Mouse (Mus musculus) limb, embryonic 11.5 days (tissue): ENCODE results near the gene Shisa3. TPM values are rescaled to one million over a fixed set of nuclear protein-coding genes. Genes with fewer than 3 reads are reported as not detected.
A peak's percentile ranks its signal among the peaks of the same experiment; 100 is the strongest.

Experiments used
- ATAC-seq: fragments of 200-750 bp; cut with Nextera tagmentation; 2 replicates; pipeline ENCODE4 v1.8.0; 2017; ENCODE audit warnings: low read depth; ENCODE audit not compliant: insufficient number of reproducible peaks, low FRiP score, low TSS enrichment
- DNase-seq: peaks from one replicate; pipeline ENCODE4 v3.0.0-alpha.2; 2015; ENCODE audit warnings: low spot score
- H3K27ac ChIP-seq: fragments of 300-500 bp; sonication (generic); replicated peaks from 2 replicates; pipeline ENCODE4 v1.5.1; 2014; ENCODE audit warnings: low read depth, mild to moderate bottlenecking, low read length
- H3K27me3 ChIP-seq: fragments of 300-500 bp; sonication (generic); 2 replicates; pipeline ENCODE4 v1.6.1; 2014; ENCODE audit warnings: mild to moderate bottlenecking, low read length, mixed read lengths; ENCODE audit not compliant: control insufficient read depth, insufficient read depth
- H3K36me3 ChIP-seq: fragments of 300-500 bp; sonication (generic); 2 replicates; pipeline ENCODE4 v1.6.1; 2014; ENCODE audit warnings: mild to moderate bottlenecking, low read length, moderate library complexity, mixed read lengths; ENCODE audit not compliant: control insufficient read depth, insufficient read depth
- H3K4me1 ChIP-seq: fragments of 300-500 bp; sonication (generic); 2 replicates; pipeline ENCODE4 v1.6.1; 2014; ENCODE audit warnings: low read length, mixed read lengths; ENCODE audit not compliant: control insufficient read depth, insufficient read depth
- H3K4me2 ChIP-seq: fragments of 300-500 bp; sonication (generic); 2 replicates; pipeline ENCODE4 v1.6.1; 2014; ENCODE audit warnings: low read depth, mild to moderate bottlenecking, moderate library complexity; ENCODE audit not compliant: severe bottlenecking
- H3K4me3 ChIP-seq: fragments of 300-500 bp; sonication (generic); 2 replicates; pipeline ENCODE4 v1.5.1; 2014; ENCODE audit warnings: low read depth, low read length
- H3K9ac ChIP-seq: fragments of 300-500 bp; sonication (generic); 2 replicates; pipeline ENCODE4 v1.6.1; 2014; ENCODE audit warnings: mild to moderate bottlenecking, low read length
- H3K9me3 ChIP-seq: fragments of 300-500 bp; sonication (generic); 2 replicates; pipeline ENCODE4 v1.6.1; 2016; ENCODE audit warnings: low read length; ENCODE audit not compliant: control insufficient read depth
- WGBS: fragments of 180-500 bp; shearing (Covaris S2); extraction: QIAGEN DNeasy Blood & Tissue Kit; methylation state at CpG from one replicate; pipeline ENCODE4 v1.1.7; 2014; 5-methylcytosine and 5-hydroxymethylcytosine counted together
- polyA plus RNA-seq: library from polyadenylated mRNA; unstranded; fragments of >200 nt; fragmentation: Nextera tagmentation; extraction: Ambion mirVana; gene quantifications from 2 replicates; pipeline ENCODE4 v1.2.1, GENCODE M21; 2014

Shisa3 gene
- polyA plus RNA-seq, 1 experiment from 2014 or later: 6.8 TPM

- Histone ChIP-seq H3K27ac (no peak overlapping the region), H3K9me3 (no peaks in the 10 kb centered on the region)
These were observed 12.1 kb upstream of the Shisa3 start for GRCm38 (mm10) chr5:67595629-67596028.

GRCm38 (mm10) chr5:67599935-67600334 is 7.7 kb upstream of the Shisa3 start:
- H3K36me3 ChIP-seq: no peaks in the 10 kb centered on the region
- WGBS: 88% methylated on average over 9 of the region's 9 CpGs
- no peak overlapping the region for H3K4me3 ChIP-seq
- H3K9me3 ChIP-seq: no peaks in the 10 kb centered on the region
- ATAC-seq: no peak
- H3K27ac ChIP-seq: no peak overlapping the region
- H3K27me3 ChIP-seq: no peaks in the 10 kb centered on the region
- no peak for DNase-seq
- no peaks in the 10 kb centered on the region for H3K4me1 ChIP-seq
- H3K4me2 ChIP-seq: no peak overlapping the region
- no peak overlapping the region for H3K9ac ChIP-seq

More at GRCm38 (mm10) chr5:67595629-67596028, 12.1 kb upstream of the Shisa3 start:
- Histone ChIP-seq H3K4me1 (no peaks in the 10 kb centered on the region), H3K36me3 (no peaks in the 10 kb centered on the region), H3K9ac (no peak overlapping the region), H3K27me3 (no peaks in the 10 kb centered on the region), H3K4me2 (no peak overlapping the region), H3K4me3 (no peak overlapping the region)
- 69% methylated on average over 7 of the region's 7 CpGs for whole genome bisulfite sequencing
- DNase-seq: no peak
- ATAC-seq: no peak

GRCm38 (mm10) chr5:67605951-67606350 is 1.7 kb upstream of the Shisa3 start:
- Histone ChIP-seq H3K9ac (no peak overlapping the region), H3K36me3 (no peaks in the 10 kb centered on the region), H3K4me3 (no peak overlapping the region), H3K27ac (no peak overlapping the region), H3K9me3 (no peaks in the 10 kb centered on the region), H3K27me3 (peaks cover 19% of the 10 kb centered on the region), H3K4me1 (peaks cover 23% of the 10 kb centered on the region), H3K4me2 (no peak overlapping the region)
- 23% methylated on average over 5 of the region's 5 CpGs for WGBS
- no peak for ATAC-seq
- DNase-seq: no peak

GRCm38 (mm10) chr5:67606916-67607803 is 522 bp upstream of the Shisa3 start:
- peak overlapping the region; percentile 91 for H3K4me2 ChIP-seq
- peaks cover 23% of the 10 kb centered on the region for H3K4me1 ChIP-seq
- H3K9me3 ChIP-seq: no peaks in the 10 kb centered on the region
- ATAC-seq: peak; percentile 17
- H3K27me3 ChIP-seq: peaks cover 19% of the 10 kb centered on the region
- H3K27ac ChIP-seq: 0 out of 2 replicates have a peak overlapping the region, but pooled peaks have one; percentile 8
- no peaks in the 10 kb centered on the region for H3K36me3 ChIP-seq
- WGBS: under 1% methylated on average over 64 of the region's 66 CpGs
- H3K4me3 ChIP-seq: peak overlapping the region; percentile 49
- DNase-seq: peak; percentile 67
- peak overlapping the region; percentile 61; the same call in 1 of the 2 replicates for H3K9ac ChIP-seq

- H3K4me1 ChIP-seq: peaks cover 23% of the 10 kb centered on the region
- no peaks in the 10 kb centered on the region for H3K9me3 ChIP-seq
- H3K4me3 ChIP-seq: peak overlapping the region; percentile 49
- peak overlapping the region; percentile 61 for H3K9ac ChIP-seq
- H3K27me3 ChIP-seq: peaks cover 19% of the 10 kb centered on the region
- WGBS: 1% methylated on average over 31 of the region's 31 CpGs
- H3K36me3 ChIP-seq: no peaks in the 10 kb centered on the region
- peak; percentile 62 for DNase-seq
- peak overlapping the region; percentile 47; the same call in 1 of the 2 replicates for H3K27ac ChIP-seq
- H3K4me2 ChIP-seq: peak overlapping the region; percentile 91
- ATAC-seq: peak; percentile 40; the same call in 1 of the 2 replicates
These were observed 1.2 kb downstream of the Shisa3 start for GRCm38 (mm10) chr5:67608674-67609519.

GRCm38 (mm10) chr5:67609520-67609837 is 1.8 kb downstream of the Shisa3 start:
- no peak overlapping the region for H3K4me3 ChIP-seq
- ATAC-seq: 0 out of 2 replicates have a peak, but pooled peaks have one; percentile 3
- H3K4me1 ChIP-seq: peaks cover 23% of the 10 kb centered on the region
- H3K36me3 ChIP-seq: no peaks in the 10 kb centered on the region
- WGBS: 19% methylated on average over 2 of the region's 2 CpGs
- H3K9ac ChIP-seq: no peak overlapping the region
- no peaks in the 10 kb centered on the region for H3K9me3 ChIP-seq
- H3K27ac ChIP-seq: no peak overlapping the region
- H3K4me2 ChIP-seq: peak overlapping the region; percentile 1; the same call in 1 of the 2 replicates
- DNase-seq: no peak
- H3K27me3 ChIP-seq: peaks cover 19% of the 10 kb centered on the region

GRCm38 (mm10) chr5:67621230-67621629 is 13.5 kb downstream of the Shisa3 start:
- no peak overlapping the region for H3K4me2 ChIP-seq
- no peak for ATAC-seq
- DNase-seq: no peak
- H3K9ac ChIP-seq: no peak overlapping the region
- no peak overlapping the region for H3K27ac ChIP-seq
- no peak overlapping the region for H3K4me3 ChIP-seq
- H3K9me3 ChIP-seq: no peaks in the 10 kb centered on the region
- WGBS: 91% methylated on average over 12 of the region's 12 CpGs
- no peaks in the 10 kb centered on the region for H3K27me3 ChIP-seq
- no peaks in the 10 kb centered on the region for H3K4me1 ChIP-seq
- H3K36me3 ChIP-seq: no peaks in the 10 kb centered on the region

- Histone ChIP-seq H3K36me3 (no peaks in the 10 kb centered on the region), H3K4me1 (no peaks in the 10 kb centered on the region), H3K9ac (no peak overlapping the region), H3K27ac (no peak overlapping the region), H3K9me3 (no peaks in the 10 kb centered on the region), H3K4me2 (no peak overlapping the region), H3K27me3 (no peaks in the 10 kb centered on the region), H3K4me3 (no peak overlapping the region)
- 77% methylated on average over 9 of the region's 9 CpGs for WGBS
- peak; percentile 18 for DNase-seq
- ATAC-seq: no peak
These were observed 20.7 kb downstream of the Shisa3 start for GRCm38 (mm10) chr5:67628180-67628940.
